Mouse (Mus musculus) thymus, postnatal 25 days (tissue): ENCODE data around the gene Tcl1.
"Not testable (repeated sequence)": the region's sequence is repeated elsewhere in the genome, so short reads cannot be mapped to it uniquely, and the experiment has no call there.

Experiments
- DNase-seq: peaks from one replicate; pipeline ENCODE4 v3.0.0; 2022

Tcl1 gene

DNA sequence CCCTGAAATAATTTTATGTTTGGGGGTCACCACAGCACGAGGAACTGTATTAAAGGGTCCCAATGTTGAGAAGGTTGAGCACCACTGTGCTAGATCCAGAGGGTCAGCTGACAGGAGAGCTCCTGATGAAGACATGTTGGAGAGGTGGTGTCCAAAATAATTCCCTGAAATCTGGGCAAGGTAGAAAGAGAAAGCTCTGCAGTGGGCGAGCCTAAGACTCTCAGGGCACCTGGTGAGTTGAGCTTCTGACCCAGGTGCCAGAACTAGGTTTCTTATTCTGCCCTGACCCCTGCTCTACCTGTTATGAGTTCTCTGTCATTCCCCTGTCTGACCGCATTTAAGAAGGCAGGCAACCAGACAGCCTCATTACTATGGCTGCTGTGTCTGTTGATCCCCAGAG lies 46.5 kb downstream of the Tcl1 start, which contains the start of gene Tcl1b5:
Gene Tcl1b5 (plus strand): TSS at position 301 of the 400 bp plus-strand sequence.
- not testable (repeated sequence) for DNase-seq

DNA sequence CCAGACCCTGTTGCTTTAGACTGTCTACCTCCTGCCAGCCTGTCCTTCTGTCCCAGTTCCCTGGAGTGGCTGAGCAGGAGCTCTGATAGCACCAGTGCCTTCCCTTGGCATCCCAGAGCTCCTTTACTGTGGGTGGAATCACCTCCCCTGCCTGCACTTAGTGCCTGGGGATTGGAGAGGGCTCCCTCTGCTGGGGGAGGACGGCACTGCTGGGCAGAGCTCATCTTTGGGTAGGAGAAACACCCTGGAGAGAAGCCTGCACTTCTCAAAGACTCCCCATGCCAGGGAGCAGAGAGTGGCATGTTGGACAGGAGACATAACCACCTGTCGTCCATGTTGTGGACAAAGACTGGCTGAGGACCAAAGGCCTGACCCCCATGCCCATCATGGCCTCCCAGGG lies 48.3 kb downstream of the Tcl1 start:
- DNase-seq, result peak; percentile 66

DNA sequence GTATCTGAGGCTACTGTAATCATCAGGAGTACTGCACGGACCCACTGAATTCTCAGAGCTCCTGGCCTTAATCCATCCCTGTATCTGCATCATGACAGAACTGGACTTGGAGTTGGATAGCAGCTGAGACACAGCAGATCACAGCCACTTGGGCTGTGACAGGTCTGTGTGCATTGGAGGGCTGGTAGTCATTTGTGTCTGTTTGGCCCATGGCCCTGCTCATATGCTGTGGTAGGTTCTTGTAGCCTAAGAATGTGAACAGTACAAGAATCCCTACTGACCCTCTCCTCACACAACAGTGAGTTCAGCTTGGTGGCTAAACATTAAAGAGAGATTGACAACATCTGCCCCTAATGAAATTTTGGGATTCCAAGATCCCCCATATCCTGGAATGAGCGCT lies 49.2 kb downstream of the Tcl1 start:
- no peak for DNase-seq
